Mouse (Mus musculus): ENCODE measurements around the gene Fcgr3. TPM values are rescaled to one million over a fixed set of nuclear protein-coding genes. Genes with fewer than 3 reads are reported as not detected.
"Not testable (repeated sequence)": the region's sequence is repeated elsewhere in the genome, so short reads cannot be mapped to it uniquely, and the experiment has no call there.

Gene Fcgr3
- total RNA-seq, 2 experiments from 2014 or later: 7.4 to 8.9 TPM

DNA sequence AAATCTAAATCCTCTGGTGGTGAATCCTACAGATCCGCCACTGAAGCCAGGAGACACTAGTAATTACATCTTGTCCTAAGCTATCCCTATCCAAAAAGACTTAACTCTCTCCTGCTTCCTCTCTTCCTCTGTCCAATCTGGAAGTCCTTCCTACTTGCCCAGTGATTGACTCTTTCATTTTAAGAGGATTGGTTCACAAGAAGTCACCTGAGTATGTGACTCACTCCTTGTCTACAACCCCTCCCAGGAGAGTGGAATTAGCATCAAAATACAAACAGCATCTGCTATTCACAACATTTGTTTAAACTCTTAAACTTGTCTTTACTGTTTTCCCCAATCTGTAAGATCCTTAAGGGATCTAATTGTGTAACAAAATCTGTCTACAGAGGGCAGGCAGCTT lies 25.2 kb upstream of the Fcgr3 start:
- DNase-seq: no peak
- intact Hi-C loops (cut with DNase I): no loop called here

DNA sequence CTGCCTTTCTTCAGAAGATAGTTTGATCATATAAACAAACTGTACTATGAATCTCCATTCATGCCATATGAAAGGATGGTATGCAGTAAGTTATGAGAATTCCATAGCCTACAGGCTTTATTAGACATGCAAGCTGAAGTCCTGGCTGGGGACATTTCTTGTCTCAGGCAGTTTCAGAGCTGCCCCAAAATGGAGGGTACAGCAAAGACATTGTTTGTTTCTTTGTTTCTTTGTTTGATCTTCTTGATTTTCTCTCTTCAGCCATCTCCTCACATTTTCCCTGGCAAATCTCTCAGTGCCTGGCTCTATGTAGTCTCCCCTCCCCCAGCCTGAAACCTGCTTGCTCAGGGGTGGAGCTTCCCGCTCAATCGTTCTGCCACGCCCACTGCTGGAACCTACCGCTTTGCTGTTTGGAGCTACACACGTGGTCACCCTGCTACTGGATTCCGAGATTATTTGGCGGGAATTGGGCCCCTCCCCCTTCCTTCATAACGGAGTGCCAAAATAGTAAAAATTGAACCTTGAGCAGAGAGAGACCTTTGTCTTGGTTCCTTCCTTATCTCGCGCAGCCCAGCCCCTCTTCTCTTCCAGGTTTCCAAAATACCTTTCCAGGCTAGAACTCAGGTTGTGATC lies 23.6 kb upstream of the Fcgr3 start:
- intact Hi-C loops (cut with DNase I); DNase-seq: not testable (repeated sequence)

DNA sequence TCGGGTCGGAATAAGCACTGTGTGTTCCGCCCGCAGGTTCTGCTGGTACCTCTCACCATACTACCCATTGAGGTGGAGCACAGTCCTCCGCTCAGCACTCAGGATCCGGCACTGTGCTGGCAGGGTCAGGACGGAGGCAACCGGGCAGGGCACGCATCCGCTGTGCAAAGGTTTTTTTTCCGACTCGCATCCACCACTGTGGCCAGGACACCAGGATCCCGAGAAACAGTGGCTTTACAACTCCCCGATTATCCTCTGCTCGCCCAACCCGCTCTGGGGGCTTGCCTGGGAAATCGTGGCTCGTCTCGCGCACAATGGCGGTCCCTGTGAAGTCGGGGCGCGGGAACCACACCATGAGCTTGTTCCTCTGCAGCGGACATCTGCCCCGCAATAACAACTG lies 21.0 kb upstream of the Fcgr3 start:
- no peak for DNase-seq
- intact Hi-C loops (cut with DNase I): no loop called here

DNA sequence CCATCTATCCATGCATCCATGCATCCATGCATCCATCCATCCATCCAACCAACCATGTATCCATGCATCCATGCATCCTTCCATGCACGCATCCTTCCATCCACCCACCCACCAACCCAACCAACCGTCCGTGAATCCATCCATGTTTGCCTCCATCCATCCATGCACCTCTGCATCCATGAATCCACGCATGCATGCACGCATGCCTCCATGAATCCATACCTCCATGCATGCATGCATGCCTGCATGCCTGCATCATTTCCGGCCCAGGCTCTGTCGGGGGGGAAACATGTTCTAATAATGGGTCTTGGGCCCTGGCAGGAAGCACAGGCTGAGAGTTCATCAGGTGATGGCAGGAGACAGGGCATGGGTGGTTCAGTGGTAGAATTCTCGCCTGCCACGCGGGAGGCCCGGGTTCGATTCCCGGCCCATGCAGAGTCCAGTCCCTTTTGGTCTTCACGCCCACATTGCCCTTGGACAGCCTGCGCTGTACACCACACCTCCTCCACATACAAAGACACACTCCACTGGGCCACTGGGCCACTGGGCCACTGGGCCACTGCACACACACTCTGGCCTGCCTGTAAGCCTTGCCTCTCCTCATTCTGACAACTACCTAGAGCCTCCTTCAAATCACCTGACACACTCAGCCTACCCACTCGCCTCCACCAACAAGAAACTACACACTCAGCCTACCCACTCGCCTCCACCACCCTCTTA lies 16.9 kb upstream of the Fcgr3 start:
- DNase-seq; intact Hi-C loops (cut with DNase I): not testable (repeated sequence)

DNA sequence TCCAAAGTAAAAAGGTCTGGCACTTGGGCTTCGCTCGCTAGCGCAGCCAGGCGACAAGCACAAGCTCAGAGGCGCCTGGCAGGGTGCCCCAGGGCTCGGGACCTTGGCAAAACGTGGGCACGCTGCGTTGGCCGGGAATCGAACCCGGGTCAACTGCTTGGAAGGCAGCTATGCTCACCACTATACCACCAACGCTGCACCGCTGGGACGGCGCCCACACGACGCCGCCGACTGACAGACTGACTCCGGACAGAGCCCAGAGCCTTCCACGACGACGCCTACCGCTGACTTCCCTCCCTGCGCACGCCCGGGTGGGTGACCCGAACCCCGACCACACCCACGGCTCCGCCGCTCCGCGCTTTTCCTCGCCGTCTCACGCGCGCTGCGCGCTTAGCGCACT lies 15.1 kb upstream of the Fcgr3 start:
- intact Hi-C loops (cut with DNase I); DNase-seq: not testable (repeated sequence)

DNA sequence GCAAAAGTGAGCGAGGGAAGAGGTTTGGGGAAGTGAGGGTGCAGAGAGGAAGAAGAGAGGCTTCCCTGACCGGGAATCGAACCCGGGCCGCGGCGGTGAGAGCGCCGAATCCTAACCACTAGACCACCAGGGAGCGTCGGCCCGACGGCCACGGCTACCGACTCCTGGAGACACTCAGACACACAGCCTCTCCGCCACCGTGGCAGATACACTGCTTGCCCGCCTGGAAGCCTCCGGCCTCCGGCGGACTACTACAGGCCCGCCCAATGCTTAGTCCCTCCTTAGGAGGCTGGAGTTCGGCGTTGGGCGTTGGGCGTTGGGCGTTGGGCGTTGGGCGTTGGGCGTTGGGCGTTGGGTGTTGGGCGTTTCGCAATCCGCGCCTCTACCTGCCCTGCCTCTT lies 14.6 kb upstream of the Fcgr3 start:
- DNase-seq; intact Hi-C loops (cut with DNase I): not testable (repeated sequence)

DNA sequence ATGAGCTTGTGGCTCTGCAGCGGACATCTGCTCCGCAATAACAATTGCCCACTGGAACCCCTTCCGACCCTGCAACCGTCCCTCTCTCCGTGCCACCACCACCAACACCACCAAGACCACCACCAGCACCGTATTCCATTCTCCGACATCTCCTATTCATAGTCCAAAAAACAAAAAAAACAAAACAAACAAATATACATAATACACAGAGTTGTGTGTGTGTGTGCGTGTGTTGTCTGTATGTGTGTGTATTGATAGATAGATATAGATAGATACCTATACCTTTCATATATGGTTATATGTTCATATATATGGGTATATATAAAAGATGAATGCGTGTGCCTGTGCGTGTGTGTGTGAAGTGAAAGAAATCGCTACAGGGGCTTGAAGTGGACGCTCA lies 13.7 kb upstream of the Fcgr3 start:
- intact Hi-C loops (cut with DNase I); DNase-seq: not testable (repeated sequence)

DNA sequence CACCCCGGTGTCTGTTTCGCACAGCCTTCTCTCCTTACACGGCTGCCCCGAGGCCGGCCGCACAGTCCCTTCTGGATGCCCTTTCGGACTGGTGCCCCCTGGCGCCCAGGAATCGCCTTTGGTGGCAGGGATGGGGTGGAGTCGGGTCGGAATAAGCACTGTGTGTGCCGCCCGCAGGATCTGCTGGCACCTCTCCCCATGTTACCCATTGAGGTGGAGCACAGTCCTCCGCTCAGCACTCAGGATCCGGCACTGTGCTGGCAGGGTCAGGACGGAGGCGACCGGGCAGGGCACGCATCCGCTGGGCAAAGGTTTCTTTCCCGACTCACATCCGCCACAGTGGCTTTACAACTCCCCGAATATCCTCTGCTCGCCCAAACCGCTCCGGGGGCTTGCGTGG lies 13.2 kb upstream of the Fcgr3 start:
- intact Hi-C loops (cut with DNase I): not testable (repeated sequence)
- DNase-seq: peak; percentile 64 to 65

DNA sequence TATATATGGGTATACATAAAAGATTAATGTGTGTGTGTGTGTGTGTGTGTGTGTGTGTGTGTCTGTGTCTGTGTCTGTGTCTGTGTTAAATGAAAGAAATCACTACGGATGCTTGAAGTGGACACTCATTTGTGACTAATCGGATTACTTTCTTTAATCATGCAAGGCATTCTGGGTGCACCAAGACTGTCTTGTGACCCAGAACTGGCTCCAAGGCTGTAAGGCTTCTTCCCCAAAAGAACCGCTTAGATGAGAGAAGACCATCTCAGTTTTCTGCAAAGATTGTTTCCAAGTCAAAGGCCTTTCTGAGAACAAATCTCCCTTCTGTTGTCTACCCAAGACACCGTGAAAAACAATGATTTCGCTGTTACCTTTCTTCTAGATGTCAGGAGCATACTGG lies 12.5 kb upstream of the Fcgr3 start:
- DNase-seq; intact Hi-C loops (cut with DNase I): not testable (repeated sequence)

DNA sequence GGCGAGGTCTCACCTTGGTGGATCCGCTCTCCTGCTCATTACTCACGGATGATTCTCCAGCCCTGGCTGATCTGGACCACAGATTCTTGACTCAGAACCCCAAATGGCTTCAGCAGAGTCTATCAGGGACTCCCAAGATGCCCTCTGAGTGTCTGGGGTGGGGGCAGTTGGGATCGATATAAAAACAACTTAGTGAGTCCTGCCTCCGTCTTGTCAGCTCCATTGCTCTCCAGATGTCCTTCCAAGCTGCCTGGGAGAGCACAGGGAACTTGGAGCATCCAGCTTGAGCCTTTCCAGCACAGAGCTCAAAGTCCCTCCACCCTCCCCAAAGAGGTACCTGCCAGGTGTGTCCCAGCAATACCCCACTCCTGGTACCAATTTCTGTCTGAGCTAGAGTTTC lies 11.4 kb upstream of the Fcgr3 start:
- intact Hi-C loops (cut with DNase I); DNase-seq: not testable (repeated sequence)

DNA sequence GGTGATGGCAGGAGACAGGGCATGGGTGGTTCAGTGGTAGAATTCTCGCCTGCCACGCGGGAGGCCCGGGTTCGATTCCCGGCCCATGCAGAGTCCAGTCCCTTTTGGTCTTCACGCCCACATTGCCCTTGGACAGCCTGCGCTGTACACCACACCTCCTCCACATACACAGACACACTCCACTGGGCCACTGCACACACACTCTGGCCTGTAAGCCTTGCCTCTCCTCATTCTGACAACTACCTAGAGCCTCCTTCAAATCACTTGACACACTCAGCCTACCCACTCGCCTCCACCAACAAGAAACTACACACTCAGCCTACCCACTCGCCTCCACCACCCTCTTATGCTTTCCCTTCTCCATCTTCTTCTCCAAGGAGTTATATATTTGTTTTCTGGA lies 9.5 kb upstream of the Fcgr3 start:
- peak in 1 of 2 experiments; percentile 33 for DNase-seq
- intact Hi-C loops (cut with DNase I): not testable (repeated sequence)

DNA sequence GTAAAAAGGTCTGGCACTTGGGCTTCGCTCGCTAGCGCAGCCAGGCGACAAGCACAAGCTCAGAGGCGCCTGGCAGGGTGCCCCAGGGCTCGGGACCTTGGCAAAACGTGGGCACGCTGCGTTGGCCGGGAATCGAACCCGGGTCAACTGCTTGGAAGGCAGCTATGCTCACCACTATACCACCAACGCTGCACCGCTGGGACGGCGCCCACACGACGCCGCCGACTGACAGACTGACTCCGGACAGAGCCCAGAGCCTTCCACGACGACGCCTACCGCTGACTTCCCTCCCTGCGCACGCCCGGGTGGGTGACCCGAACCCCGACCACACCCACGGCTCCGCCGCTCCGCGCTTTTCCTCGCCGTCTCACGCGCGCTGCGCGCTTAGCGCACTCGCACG lies 7.5 kb upstream of the Fcgr3 start:
- intact Hi-C loops (cut with DNase I); DNase-seq: not testable (repeated sequence)

DNA sequence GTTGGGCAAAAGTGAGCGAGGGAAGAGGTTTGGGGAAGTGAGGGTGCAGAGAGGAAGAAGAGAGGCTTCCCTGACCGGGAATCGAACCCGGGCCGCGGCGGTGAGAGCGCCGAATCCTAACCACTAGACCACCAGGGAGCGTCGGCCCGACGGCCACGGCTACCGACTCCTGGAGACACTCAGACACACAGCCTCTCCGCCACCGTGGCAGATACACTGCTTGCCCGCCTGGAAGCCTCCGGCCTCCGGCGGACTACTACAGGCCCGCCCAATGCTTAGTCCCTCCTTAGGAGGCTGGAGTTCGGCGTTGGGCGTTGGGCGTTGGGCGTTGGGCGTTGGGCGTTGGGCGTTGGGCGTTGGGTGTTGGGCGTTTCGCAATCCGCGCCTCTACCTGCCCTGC lies 7.0 kb upstream of the Fcgr3 start:
- intact Hi-C loops (cut with DNase I): not testable (repeated sequence)

DNA sequence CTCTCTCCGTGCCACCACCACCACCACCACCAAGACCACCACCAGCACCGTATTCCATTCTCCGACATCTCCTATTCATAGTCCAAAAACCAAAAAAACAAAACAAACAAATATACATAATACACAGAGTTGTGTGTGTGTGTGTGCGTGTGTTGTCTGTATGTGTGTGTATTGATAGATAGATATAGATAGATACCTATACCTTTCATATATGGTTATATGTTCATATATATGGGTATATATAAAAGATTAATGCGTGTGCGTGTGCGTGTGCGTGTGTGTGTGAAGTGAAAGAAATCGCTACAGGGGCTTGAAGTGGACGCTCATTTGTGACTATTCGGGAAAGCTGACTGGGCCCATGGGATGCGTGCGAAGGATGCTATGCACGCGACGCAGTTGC lies 6.1 kb upstream of the Fcgr3 start:
- DNase-seq; intact Hi-C loops (cut with DNase I): not testable (repeated sequence)

More for the DNA sequence above, 7.0 kb upstream of the Fcgr3 start:
- DNase-seq: not testable (repeated sequence)

DNA sequence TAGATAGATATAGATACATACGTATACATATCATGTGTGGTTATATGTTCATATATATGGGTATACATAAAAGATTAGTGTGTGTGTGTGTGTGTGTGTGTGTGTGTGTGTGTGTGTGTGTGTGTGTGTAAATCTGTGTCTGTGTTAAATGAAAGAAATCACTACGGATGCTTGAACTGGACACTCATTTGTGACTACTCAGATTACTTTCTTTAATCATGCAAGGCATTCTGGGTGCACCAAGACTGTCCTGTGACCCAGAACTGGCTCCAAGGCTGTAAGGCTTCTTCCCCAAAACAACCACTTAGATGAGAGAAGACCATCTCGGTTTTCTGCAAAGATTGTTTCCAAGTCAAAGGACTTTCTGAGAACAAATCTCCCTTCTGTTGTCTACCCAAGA lies 4.8 kb upstream of the Fcgr3 start:
- peak in 1 of 2 experiments; percentile 38 for DNase-seq
- intact Hi-C loops (cut with DNase I): not testable (repeated sequence)

DNA sequence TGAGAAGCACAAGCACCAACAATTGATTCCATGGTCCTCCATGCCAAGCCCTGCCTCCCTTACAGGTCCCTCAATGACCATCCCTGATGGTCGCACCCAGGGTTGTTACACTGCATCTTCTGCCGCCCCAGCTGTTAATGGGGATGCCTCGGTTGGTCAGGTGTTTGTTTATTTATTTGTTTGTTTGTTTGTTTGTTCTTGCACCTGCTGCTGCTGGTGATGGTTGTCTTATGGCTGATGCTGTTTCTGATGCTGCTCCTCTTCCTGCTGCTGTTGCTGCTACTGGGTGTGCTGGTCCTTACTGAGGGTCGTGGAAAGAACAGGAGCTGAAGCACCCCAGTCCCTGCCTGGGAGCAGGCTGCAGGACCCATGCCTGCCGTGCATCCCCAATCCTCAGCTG lies 3.2 kb upstream of the Fcgr3 start:
- intact Hi-C loops (cut with DNase I); DNase-seq: not testable (repeated sequence)

DNA sequence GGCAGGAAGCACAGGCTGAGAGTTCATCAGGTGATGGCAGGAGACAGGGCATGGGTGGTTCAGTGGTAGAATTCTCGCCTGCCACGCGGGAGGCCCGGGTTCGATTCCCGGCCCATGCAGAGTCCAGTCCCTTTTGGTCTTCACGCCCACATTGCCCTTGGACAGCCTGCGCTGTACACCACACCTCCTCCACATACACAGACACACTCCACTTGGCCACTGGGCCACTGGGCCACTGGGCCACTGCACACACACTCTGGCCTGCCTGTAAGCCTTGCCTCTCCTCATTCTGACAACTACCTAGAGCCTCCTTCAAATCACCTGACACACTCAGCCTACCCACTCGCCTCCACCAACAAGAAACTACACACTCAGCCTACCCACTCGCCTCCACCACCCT lies 1.8 kb upstream of the Fcgr3 start:
- intact Hi-C loops (cut with DNase I); DNase-seq: not testable (repeated sequence)

DNA sequence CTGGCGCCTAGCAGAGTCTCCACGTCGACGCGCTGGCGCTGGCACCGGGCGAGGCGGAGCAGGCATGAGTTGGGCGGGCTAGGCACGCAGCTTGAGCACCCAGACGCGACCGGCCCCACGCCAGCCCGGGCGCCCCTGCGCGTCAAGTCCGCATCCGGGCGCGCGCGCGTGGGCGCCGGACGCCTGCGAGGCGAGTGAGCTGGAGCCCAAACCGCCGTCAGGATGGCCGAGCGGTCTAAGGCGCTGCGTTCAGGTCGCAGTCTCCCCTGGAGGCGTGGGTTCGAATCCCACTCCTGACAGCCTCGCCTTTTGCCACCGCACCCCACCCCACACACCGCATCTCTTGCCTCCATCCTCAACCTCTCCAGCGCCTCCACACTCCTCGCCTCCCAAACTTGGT lies 1.0 kb upstream of the Fcgr3 start:
- intact Hi-C loops (cut with DNase I): not testable (repeated sequence)
- peak; percentile 48 to 53 for DNase-seq

DNA sequence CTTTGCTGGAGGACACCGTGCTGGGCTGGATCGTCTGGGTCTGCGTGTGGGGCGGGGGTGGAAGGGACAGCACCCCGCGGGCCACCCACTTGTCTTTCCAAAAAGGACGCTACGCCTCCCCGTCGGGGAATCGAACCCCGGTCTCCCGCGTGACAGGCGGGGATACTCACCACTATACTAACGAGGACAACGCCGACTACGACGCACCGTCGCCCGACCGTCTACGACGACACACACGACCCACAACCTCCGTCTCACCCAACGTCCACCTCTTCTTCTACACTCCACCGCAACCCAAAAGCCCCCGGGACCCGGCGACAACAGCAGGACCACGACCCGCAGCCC lies 480 bp upstream of the Fcgr3 start:
- DNase-seq: peak; percentile 68 to 71
- intact Hi-C loops (cut with DNase I): not testable (repeated sequence)

DNA sequence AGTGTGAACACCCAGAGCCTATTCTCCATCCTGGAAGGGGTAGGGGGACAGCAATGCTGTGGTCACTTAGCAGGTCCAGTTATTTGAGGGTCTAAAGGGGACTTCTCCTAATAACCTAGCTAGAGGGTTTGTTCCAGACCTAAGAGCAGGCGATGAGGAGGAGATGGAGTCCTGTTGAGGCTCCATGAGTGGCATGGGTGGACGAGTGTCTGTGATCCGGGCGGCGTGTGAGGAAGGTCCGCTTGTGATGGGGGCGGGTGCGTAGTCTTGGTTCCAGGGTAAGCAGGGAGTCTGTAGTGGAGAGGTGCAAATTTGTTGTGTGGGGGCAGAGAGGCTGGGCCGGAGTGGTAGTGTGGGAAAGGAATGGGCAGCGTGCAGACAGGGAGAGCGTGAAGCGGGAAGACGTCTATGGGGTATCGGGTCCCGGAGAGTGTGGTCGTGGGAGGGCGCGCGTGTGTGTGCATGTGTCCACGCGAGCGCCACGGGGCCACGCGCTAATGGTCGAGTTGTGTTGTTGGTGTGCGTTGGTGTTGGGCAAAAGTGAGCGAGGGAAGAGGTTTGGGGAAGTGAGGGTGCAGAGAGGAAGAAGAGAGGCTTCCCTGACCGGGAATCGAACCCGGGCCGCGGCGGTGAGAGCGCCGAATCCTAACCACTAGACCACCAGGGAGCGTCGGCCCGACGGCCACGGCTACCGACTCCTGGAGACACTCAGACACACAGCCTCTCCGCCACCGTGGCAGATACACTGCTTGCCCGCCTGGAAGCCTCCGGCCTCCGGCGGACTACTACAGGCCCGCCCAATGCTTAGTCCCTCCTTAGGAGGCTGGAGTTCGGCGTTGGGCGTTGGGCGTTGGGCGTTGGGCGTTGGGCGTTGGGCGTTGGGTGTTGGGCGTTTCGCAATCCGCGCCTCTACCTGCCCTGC lies 905 bp downstream of the Fcgr3 start:
- intact Hi-C loops (cut with DNase I): not testable (repeated sequence)

DNA sequence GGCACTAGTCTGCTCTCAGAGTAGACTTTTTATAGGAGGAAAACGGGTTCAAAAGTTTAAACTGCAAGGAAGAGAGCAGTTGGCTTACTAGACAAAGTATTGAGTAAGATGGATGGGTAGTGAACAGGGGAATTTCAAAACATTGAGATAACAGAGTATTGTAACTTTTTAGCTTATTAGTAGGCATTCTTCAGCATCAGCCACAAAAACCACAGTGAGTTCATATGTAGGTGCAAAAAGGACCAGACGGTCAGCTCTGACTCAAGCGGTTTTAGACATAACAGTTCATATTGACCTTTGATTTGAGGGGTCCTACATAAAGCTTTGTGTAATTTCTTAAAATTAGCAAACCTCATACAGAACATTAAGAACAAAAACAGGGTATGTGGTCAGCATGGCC lies 3.2 kb downstream of the Fcgr3 start:
- intact Hi-C loops (cut with DNase I): no loop called here
- DNase-seq: no peak

More for the DNA sequence above, 905 bp downstream of the Fcgr3 start:
- peak; percentile 53 to 65 for DNase-seq
